Mouse (Mus musculus): ENCODE data around the gene Prkaa2. TPM values are rescaled to one million over a fixed set of nuclear protein-coding genes. Genes with fewer than 3 reads are reported as not detected.

The Prkaa2 gene
- total and polyA plus RNA-seq, 3 experiments = not detected

- no peak for DNase-seq (ENCODE audit: low read depth, low spot score)
- H3K27ac ChIP-seq (ENCODE audit: control insufficient read depth, low read depth, low read length) = no peak within 1 kb of the TSS
- no peaks in the 10 kb centered on the region for H3K4me1 ChIP-seq (ENCODE audit: control insufficient read depth in 1 of 2, insufficient read depth in 2 of 2, low read length in 2 of 2)
- H3K27me3 ChIP-seq (ENCODE audit: control insufficient read depth in 1 of 2, insufficient read depth in 2 of 2, low read length in 2 of 2) = no peaks in the 10 kb centered on the region
- TF ChIP-seq TBP (IDR thresholded peaks at IDR 0.05; ENCODE audit: low read depth, low read length) (no peak), ZNF384 (IDR thresholded peaks at IDR 0.05; ENCODE audit: low read depth, low read length) (no peak), POLR2AphosphoS5 (IDR thresholded peaks at IDR 0.05; ENCODE audit: borderline replicate concordance, low read depth, low read length) (no peak)
- no peaks in the 10 kb centered on the region for H3K79me2 ChIP-seq (ENCODE audit: control insufficient read depth, insufficient read depth, low read length, poor library complexity)
- no peak within 1 kb of the TSS for H3K9ac ChIP-seq (ENCODE audit: control insufficient read depth, low read depth, low read length, poor library complexity, severe bottlenecking)
- no peaks in the 10 kb centered on the region for H3K36me3 ChIP-seq (ENCODE audit: control insufficient read depth in 1 of 2, insufficient read depth in 2 of 2, low read length in 2 of 2)
- H3K4me3 ChIP-seq (ENCODE audit: control insufficient read depth in 1 of 2, insufficient read depth in 1 of 2, low read depth in 2 of 2, low read length in 2 of 2) = no peak within 1 kb of the TSS
- no peaks in the 10 kb centered on the region for H3K9me3 ChIP-seq (replicated peaks; ENCODE audit: insufficient read depth, low read length)
Measured at GRCm38 (mm10) chr4:105157276-105158168, 47.8 kb upstream of the Prkaa2 start, which contains the start of gene Plpp3. Gene Plpp3 (plus strand): TSS chr4:105157347.

- Histone ChIP-seq H3K79me2 (ENCODE audit: control insufficient read depth, insufficient read depth, low read length, poor library complexity) (no peaks in the 10 kb centered on the region), H3K36me3 (ENCODE audit: control insufficient read depth in 1 of 2, insufficient read depth in 2 of 2, low read length in 2 of 2) (no peaks in the 10 kb centered on the region), H3K27me3 (ENCODE audit: control insufficient read depth in 1 of 2, insufficient read depth in 2 of 2, low read length in 2 of 2) (no peaks in the 10 kb centered on the region), H3K4me3 (ENCODE audit: control insufficient read depth in 1 of 2, insufficient read depth in 1 of 2, low read depth in 2 of 2, low read length in 2 of 2) (no peak overlapping the region), H3K27ac (ENCODE audit: control insufficient read depth, low read depth, low read length) (no peak overlapping the region), H3K9me3 (replicated peaks; ENCODE audit: insufficient read depth, low read length) (no peaks in the 10 kb centered on the region), H3K9ac (ENCODE audit: control insufficient read depth, low read depth, low read length, poor library complexity, severe bottlenecking) (no peak overlapping the region), H3K4me1 (ENCODE audit: control insufficient read depth in 1 of 2, insufficient read depth in 2 of 2, low read length in 2 of 2) (no peaks in the 10 kb centered on the region)
- no peak for DNase-seq (ENCODE audit: low read depth, low spot score)
- TF ChIP-seq USF2 (IDR thresholded peaks at IDR 0.05; ENCODE audit: borderline replicate concordance in 1 of 2, insufficient read depth in 1 of 2, low read depth in 1 of 2, low read length in 2 of 2) = no peak
- no peak for TF ChIP-seq MAFK (IDR thresholded peaks at IDR 0.05; ENCODE audit: borderline replicate concordance, low read depth, low read length)
- TF ChIP-seq ETS1 (IDR thresholded peaks at IDR 0.05; ENCODE audit: low read depth, low read length) = no peak
- no peak for TF ChIP-seq CTCF (IDR thresholded peaks at IDR 0.05 in 2 of 3, conservative IDR thresholded peaks at IDR 0.05 in 1 of 3; ENCODE audit: control insufficient read depth in 1 of 3, insufficient read depth in 1 of 3, low read depth in 2 of 3, low read length in 3 of 3, poor library complexity in 1 of 3, severe bottlenecking in 1 of 3)
- TF ChIP-seq TCF12 (IDR thresholded peaks at IDR 0.05; ENCODE audit: low read depth, low read length) = no peak
- TF ChIP-seq POLR2AphosphoS2 (IDR thresholded peaks at IDR 0.05; ENCODE audit: low read length) = no peak
- no peak for TF ChIP-seq USF1 (IDR thresholded peaks at IDR 0.05; ENCODE audit: low read depth, low read length)
- no peak for TF ChIP-seq TBP (IDR thresholded peaks at IDR 0.05; ENCODE audit: low read depth, low read length)
- no peak for TF ChIP-seq GABPA (IDR thresholded peaks at IDR 0.05; ENCODE audit: low read depth, low read length)
- no peak for TF ChIP-seq MAZ (IDR thresholded peaks at IDR 0.05; ENCODE audit: low read depth, low read length)
- TF ChIP-seq GATA1 (IDR thresholded peaks at IDR 0.05; ENCODE audit: low read depth, low read length) = no peak
- TF ChIP-seq JUND (IDR thresholded peaks at IDR 0.05; ENCODE audit: low read depth, low read length) = no peak
- no peak for TF ChIP-seq NRF1 (IDR thresholded peaks at IDR 0.05; ENCODE audit: insufficient read depth, low read depth, low read length, poor library complexity, severe bottlenecking)
- no peak for TF ChIP-seq NELFE (IDR thresholded peaks at IDR 0.05; ENCODE audit: low read depth, low read length)
- no peak for TF ChIP-seq MEF2A (IDR thresholded peaks at IDR 0.05; ENCODE audit: extremely low read depth, insufficient replicate concordance, low read depth, low read length, poor library complexity, severe bottlenecking)
- TF ChIP-seq E2F4 (IDR thresholded peaks at IDR 0.05; ENCODE audit: borderline replicate concordance, low read depth, low read length) = no peak
- TF ChIP-seq MXI1 (IDR thresholded peaks at IDR 0.05; ENCODE audit: low read depth, low read length) = no peak
- TF ChIP-seq TAL1 (IDR thresholded peaks at IDR 0.05; ENCODE audit: low read length) = no peak
Measured at GRCm38 (mm10) chr4:105156955-105157275, 47.2 kb upstream of the Prkaa2 start.
